Mouse (Mus musculus): ENCODE results near the gene Atp8a1. TPM values are rescaled to one million over a fixed set of nuclear protein-coding genes. Genes with fewer than 3 reads are reported as not detected.

Atp8a1 gene
- polyA plus RNA-seq, 1 experiment from 2014 or later: 31.3 TPM

- no peaks in the 10 kb centered on the region for H3K36me3 ChIP-seq
- H3K9me3 ChIP-seq: no peaks in the 10 kb centered on the region
- peaks cover 83% of the 10 kb centered on the region for H3K27me3 ChIP-seq
- H3K27ac ChIP-seq (replicated peaks): no peak overlapping the region
- H3K4me2 ChIP-seq (replicated peaks): peak overlapping the region; percentile 83
- ATAC-seq (ENCODE audit: low FRiP score, low read depth): no peak
- peak overlapping the region; percentile 66 for H3K9ac ChIP-seq (replicated peaks)
- H3K4me1 ChIP-seq: peaks cover 23% of the 10 kb centered on the region
- peak overlapping the region; percentile 58 for H3K4me3 ChIP-seq
- 2% methylated on average over 31 of the region's 31 CpGs for WGBS
Measured at GRCm38 (mm10) chr5:67608674-67609519, 238.3 kb downstream of the Atp8a1 start.

- H3K27ac ChIP-seq (replicated peaks): peak within 1 kb of the TSS; percentile 60
- peak within 1 kb of the TSS; percentile 66 for H3K9ac ChIP-seq (replicated peaks)
- peak within 1 kb of the TSS; percentile 58 for H3K4me3 ChIP-seq
- H3K36me3 ChIP-seq: no peaks in the 10 kb centered on the region
- ATAC-seq (ENCODE audit: low FRiP score, low read depth): peak; percentile 79
- WGBS: under 1% methylated on average over 85 of the region's 86 CpGs
- H3K9me3 ChIP-seq: no peaks in the 10 kb centered on the region
- peaks cover 23% of the 10 kb centered on the region for H3K4me1 ChIP-seq
- peak within 1 kb of the TSS; percentile 83 for H3K4me2 ChIP-seq (replicated peaks)
- peaks cover 81% of the 10 kb centered on the region for H3K27me3 ChIP-seq
Measured at GRCm38 (mm10) chr5:67607804-67608673, 239.2 kb downstream of the Atp8a1 start, which contains the start of gene Shisa3. TSS of gene Shisa3 (plus strand) at chr5:67607882.

DNA sequence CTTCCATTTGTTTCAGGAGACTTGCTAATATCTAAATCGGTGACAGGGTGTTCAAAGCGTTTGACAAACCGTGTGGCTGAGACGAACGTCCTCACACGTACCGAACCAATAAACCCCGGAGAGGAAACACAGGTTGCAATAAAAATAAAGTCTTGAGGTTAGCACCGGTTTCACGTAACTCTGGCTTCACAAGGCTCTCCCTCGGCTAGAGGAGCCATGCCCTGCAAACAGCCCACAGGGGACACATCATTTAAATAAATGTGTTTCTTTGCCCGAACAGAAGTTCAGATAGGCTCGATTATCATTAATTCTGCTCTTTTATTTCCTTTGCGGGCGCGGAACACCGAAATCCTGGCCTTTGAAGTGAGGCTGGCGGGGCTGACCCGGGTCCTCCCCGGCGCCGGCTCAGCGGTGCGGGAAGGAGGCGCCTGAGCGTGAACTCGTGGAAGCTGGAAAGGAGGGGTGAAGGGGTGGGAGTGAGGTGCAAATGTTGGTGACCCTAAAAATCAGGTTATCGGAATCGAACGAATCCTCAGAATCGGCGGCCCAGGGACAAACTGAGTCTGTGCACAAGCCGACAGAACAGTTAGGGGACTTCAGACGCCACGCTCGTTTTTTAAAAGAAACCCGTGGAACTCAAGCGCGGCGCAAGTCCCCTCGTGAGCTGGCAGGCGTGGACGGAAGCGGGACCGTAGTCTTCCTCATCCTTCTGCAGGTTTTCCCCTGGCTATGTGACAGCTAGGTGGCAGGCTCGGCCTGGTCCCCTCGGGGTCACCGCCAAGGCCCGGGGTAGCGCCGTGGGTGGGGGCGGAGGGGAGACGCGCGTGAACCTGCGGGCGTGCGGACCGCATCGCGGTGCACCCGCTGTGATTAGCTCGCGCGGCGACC, 240.1 kb downstream of the Atp8a1 start:
- Histone ChIP-seq H3K9ac (replicated peaks) (peak overlapping the region; percentile 66), H3K9me3 (no peaks in the 10 kb centered on the region), H3K4me3 (peak overlapping the region; percentile 58), H3K4me2 (replicated peaks) (peak overlapping the region; percentile 83), H3K27me3 (peaks cover 81% of the 10 kb centered on the region), H3K4me1 (peaks cover 23% of the 10 kb centered on the region), H3K36me3 (no peaks in the 10 kb centered on the region), H3K27ac (replicated peaks) (peak overlapping the region; percentile 60; the same call in 1 of the 2 replicates)
- ATAC-seq (ENCODE audit: low FRiP score, low read depth): peak; percentile 63
- under 1% methylated on average over 66 of the region's 66 CpGs for WGBS

GRCm38 (mm10) chr5:67605951-67606350, 241.3 kb downstream of the Atp8a1 start:
- no peak for ATAC-seq (ENCODE audit: low FRiP score, low read depth)
- Histone ChIP-seq H3K9ac (replicated peaks) (no peak overlapping the region), H3K4me1 (peaks cover 23% of the 10 kb centered on the region), H3K27ac (replicated peaks) (no peak overlapping the region), H3K4me3 (no peak overlapping the region), H3K9me3 (no peaks in the 10 kb centered on the region), H3K36me3 (no peaks in the 10 kb centered on the region), H3K4me2 (replicated peaks) (no peak overlapping the region), H3K27me3 (peaks cover 80% of the 10 kb centered on the region)
- WGBS: 44% methylated on average over 5 of the region's 5 CpGs

DNA sequence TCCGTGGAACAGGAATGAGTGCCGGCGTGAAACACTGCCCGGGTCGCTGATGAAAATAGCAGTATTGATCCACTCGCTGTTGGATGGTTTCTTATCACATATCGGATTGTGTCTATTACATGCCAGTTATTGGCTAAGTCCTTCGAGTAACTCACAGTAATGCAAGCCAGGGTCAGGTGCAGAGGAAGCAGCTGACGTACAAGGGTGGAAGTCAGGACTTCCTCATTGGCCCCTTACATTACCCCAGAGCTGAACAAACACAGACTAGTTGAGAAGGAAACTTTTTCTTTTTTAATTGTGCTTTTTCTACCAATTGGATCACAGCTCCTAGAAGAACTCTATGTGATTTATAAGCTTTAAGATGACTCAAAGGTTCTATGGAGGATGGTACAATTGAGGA, 247.3 kb downstream of the Atp8a1 start:
- no peak overlapping the region for H3K4me3 ChIP-seq
- 89% methylated on average over 9 of the region's 9 CpGs for WGBS
- H3K4me2 ChIP-seq (replicated peaks): no peak overlapping the region
- H3K9me3 ChIP-seq: no peaks in the 10 kb centered on the region
- H3K36me3 ChIP-seq: no peaks in the 10 kb centered on the region
- peaks cover 64% of the 10 kb centered on the region for H3K27me3 ChIP-seq
- no peak overlapping the region for H3K9ac ChIP-seq (replicated peaks)
- no peak for ATAC-seq (ENCODE audit: low FRiP score, low read depth)
- H3K27ac ChIP-seq (replicated peaks): no peak overlapping the region
- no peaks in the 10 kb centered on the region for H3K4me1 ChIP-seq

- no peaks in the 10 kb centered on the region for H3K4me1 ChIP-seq
- no peak for ATAC-seq (ENCODE audit: low FRiP score, low read depth)
- WGBS: 81% methylated on average over 7 of the region's 7 CpGs
- no peaks in the 10 kb centered on the region for H3K36me3 ChIP-seq
- H3K27ac ChIP-seq (replicated peaks): no peak overlapping the region
- H3K27me3 ChIP-seq: peaks cover 39% of the 10 kb centered on the region
- H3K4me2 ChIP-seq (replicated peaks): no peak overlapping the region
- H3K9ac ChIP-seq (replicated peaks): no peak overlapping the region
- no peak overlapping the region for H3K4me3 ChIP-seq
- H3K9me3 ChIP-seq: no peaks in the 10 kb centered on the region
Measured at GRCm38 (mm10) chr5:67595629-67596028, 251.6 kb downstream of the Atp8a1 start.

DNA sequence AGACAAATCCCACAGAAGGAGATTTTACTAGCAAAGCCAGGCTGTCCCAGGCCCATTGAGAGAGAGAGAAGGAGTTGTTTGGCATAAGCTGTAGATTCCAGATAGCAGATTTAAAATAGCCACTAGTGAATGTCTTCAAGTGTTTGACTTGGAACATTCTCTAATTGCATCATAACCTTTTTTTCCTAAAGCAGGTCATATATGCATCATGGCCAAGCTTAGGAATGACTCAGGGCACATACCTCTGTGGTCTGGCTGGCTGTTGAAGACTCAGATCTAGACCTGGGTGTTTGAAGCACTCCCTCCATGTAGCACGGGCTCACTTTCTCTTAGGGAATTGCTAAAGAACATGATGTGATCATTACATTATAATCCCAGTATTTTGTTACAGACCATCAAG, 252.2 kb downstream of the Atp8a1 start:
- Histone ChIP-seq H3K27me3 (peaks cover 34% of the 10 kb centered on the region), H3K4me1 (no peaks in the 10 kb centered on the region), H3K27ac (replicated peaks) (no peak overlapping the region), H3K4me2 (replicated peaks) (no peak overlapping the region), H3K36me3 (no peaks in the 10 kb centered on the region), H3K4me3 (no peak overlapping the region), H3K9me3 (no peaks in the 10 kb centered on the region), H3K9ac (replicated peaks) (no peak overlapping the region)
- WGBS: 79% methylated on average over 1 of the region's 1 CpGs
- ATAC-seq (ENCODE audit: low FRiP score, low read depth): no peak

GRCm38 (mm10) chr5:67579725-67580633, 267.3 kb downstream of the Atp8a1 start:
- 0 out of 2 replicates have a peak, but pooled peaks cover 3% of the 10 kb centered on the region for H3K27me3 ChIP-seq
- no peak for ATAC-seq (ENCODE audit: low FRiP score, low read depth)
- no peaks in the 10 kb centered on the region for H3K4me1 ChIP-seq
- H3K9me3 ChIP-seq: no peaks in the 10 kb centered on the region
- H3K36me3 ChIP-seq: no peaks in the 10 kb centered on the region
- 52% methylated on average over 6 of the region's 6 CpGs for WGBS
- H3K4me2 ChIP-seq (replicated peaks): no peak overlapping the region
- no peak overlapping the region for H3K4me3 ChIP-seq
- H3K9ac ChIP-seq (replicated peaks): no peak overlapping the region
- no peak overlapping the region for H3K27ac ChIP-seq (replicated peaks)

DNA sequence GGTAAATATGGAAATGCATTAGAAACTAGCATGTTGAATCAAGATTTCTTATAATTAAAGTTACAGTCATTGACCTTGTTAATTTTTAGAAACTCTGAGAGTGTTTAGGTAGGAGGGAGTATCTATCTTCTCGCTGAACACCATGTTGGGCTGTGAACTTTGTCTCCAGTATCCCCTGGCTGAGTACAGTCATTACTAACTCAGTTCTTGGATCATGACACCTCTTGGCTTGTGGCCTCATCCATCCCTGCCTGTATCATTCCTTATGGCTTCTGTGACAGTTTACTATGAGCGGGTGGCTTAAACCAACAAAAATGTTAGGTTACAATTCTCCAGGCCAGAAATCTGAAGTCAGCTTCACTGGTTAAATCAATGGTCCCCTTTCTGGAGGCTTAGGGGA, 271.5 kb downstream of the Atp8a1 start:
- H3K27ac ChIP-seq (replicated peaks): no peak overlapping the region
- H3K4me3 ChIP-seq: no peak overlapping the region
- H3K36me3 ChIP-seq: no peaks in the 10 kb centered on the region
- no peaks in the 10 kb centered on the region for H3K4me1 ChIP-seq
- H3K4me2 ChIP-seq (replicated peaks): no peak overlapping the region
- 0 out of 2 replicates have a peak, but pooled peaks cover 3% of the 10 kb centered on the region for H3K27me3 ChIP-seq
- 90% methylated on average over 2 of the region's 2 CpGs for WGBS
- ATAC-seq (ENCODE audit: low FRiP score, low read depth): no peak
- H3K9ac ChIP-seq (replicated peaks): no peak overlapping the region
- no peaks in the 10 kb centered on the region for H3K9me3 ChIP-seq

DNA sequence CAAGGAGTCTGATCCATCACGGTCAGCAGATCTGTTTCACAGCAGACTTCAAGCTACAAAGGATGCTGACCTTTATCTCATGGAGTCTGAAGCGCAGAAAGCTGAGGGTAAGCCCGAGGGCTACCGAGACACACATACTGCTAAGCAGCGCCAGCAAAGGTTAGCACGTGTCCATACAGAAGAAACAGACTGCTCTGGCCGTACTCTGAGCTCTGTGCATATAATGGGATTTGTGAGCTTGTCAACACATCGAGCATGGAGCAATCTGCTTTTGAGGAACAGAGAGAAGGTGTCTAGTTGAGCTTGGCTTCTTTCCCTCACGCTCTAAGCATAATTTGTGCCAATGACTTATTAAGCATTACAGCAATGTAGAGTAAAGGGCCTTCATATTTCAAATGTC, 273.2 kb downstream of the Atp8a1 start:
- no peak overlapping the region for H3K27ac ChIP-seq (replicated peaks)
- H3K9ac ChIP-seq (replicated peaks): no peak overlapping the region
- H3K36me3 ChIP-seq: no peaks in the 10 kb centered on the region
- no peak overlapping the region for H3K4me2 ChIP-seq (replicated peaks)
- no peak for ATAC-seq (ENCODE audit: low FRiP score, low read depth)
- 79% methylated on average over 9 of the region's 9 CpGs for WGBS
- H3K4me1 ChIP-seq: no peaks in the 10 kb centered on the region
- no peak overlapping the region for H3K4me3 ChIP-seq
- no peaks in the 10 kb centered on the region for H3K9me3 ChIP-seq
- H3K27me3 ChIP-seq: 0 out of 2 replicates have a peak, but pooled peaks cover 3% of the 10 kb centered on the region

All from midbrain, embryonic 12.5 days (tissue).